Mouse (Mus musculus) spleen, adult 2 months (tissue): ENCODE results near the gene Nes.

Source experiments
- CTCF ChIP-seq: fragments of 200-500 bp; IDR thresholded peaks from 2 replicates; pipeline ENCODE4 v1.5.1; 2011; ENCODE audit warnings: mild to moderate bottlenecking, inconsistent platforms; ENCODE audit not compliant: insufficient read depth, insufficient read length, insufficient replicate concordance; ENCODE audit errors: extremely low read depth
- POLR2A ChIP-seq: fragments of 200-500 bp; IDR thresholded peaks from 2 replicates; pipeline ENCODE4 v1.6.1; 2011; ENCODE audit warnings: low read depth, low read length, inconsistent platforms

GRCm38 (mm10) chr3:87983627-87984026, 12.7 kb downstream of the Nes start:
- TF ChIP-seq CTCF (no peak), POLR2A (no peak)
